Mouse (Mus musculus): ENCODE measurements around the gene Gan. TPM values are rescaled to one million over a fixed set of nuclear protein-coding genes. Genes with fewer than 3 reads are reported as not detected.

The Gan gene
- polyA plus RNA-seq (2014; fragmentation: Nextera tagmentation; extraction: Ambion mirVana) = 3.5 and 4.1 TPM in 2 replicates

DNA sequence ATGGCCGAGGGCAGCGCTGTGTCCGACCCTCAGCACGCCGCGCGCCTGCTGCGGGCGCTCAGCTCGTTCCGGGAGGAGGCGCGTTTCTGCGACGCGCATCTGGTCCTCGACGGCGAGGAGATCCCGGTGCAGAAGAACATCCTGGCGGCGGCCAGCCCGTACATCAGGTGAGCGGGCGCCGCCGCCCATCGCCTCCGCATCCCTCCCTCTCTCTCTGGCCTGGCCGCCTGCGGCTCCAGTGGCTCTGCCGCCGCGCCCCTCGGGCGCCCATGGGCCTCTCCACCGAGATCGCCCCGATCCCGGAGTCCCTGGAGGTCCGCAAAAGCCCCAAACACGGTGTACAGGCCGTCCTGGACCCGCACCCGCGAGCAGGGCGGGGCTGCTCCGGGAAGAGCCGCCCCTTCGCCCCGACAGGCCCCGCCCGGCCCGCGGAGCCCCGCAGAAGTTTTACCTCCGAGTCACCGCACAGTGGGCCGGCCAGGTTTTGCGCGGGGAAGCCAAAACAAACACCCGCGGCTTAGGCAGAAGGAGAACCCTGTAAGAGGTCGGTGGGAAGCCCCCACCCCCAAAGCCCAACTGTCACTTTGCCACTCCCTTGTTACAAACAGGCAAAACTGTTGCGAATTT is at the start of gene Gan:
Gan (plus strand) TSS at position 1 of the 627 bp plus-strand sequence.
- Histone ChIP-seq H3K27ac (ENCODE audit: low read depth, low read length) (peak within 1 kb of the TSS; percentile 75), H3K4me2 (ENCODE audit: low read depth, low read length) (peak within 1 kb of the TSS; percentile 86), H3K4me1 (ENCODE audit: control insufficient read depth, insufficient read depth, low read length) (peaks cover 20% of the 10 kb centered on the region), H3K9ac (replicated peaks; ENCODE audit: low read depth, low read length) (peak within 1 kb of the TSS; percentile 88), H3K9me3 (ENCODE audit: control insufficient read depth, low read length) (no peaks in the 10 kb centered on the region), H3K36me3 (ENCODE audit: control insufficient read depth, insufficient read depth, low read length) (no peaks in the 10 kb centered on the region), H3K4me3 (ENCODE audit: low read depth, low read length) (peak within 1 kb of the TSS; percentile 91), H3K27me3 (ENCODE audit: control insufficient read depth, insufficient read depth, low read length) (no peaks in the 10 kb centered on the region)
- peak; percentile 77 for ATAC-seq (ENCODE audit: low read depth)
- under 1% methylated on average over 56 of the region's 65 CpGs for WGBS

DNA sequence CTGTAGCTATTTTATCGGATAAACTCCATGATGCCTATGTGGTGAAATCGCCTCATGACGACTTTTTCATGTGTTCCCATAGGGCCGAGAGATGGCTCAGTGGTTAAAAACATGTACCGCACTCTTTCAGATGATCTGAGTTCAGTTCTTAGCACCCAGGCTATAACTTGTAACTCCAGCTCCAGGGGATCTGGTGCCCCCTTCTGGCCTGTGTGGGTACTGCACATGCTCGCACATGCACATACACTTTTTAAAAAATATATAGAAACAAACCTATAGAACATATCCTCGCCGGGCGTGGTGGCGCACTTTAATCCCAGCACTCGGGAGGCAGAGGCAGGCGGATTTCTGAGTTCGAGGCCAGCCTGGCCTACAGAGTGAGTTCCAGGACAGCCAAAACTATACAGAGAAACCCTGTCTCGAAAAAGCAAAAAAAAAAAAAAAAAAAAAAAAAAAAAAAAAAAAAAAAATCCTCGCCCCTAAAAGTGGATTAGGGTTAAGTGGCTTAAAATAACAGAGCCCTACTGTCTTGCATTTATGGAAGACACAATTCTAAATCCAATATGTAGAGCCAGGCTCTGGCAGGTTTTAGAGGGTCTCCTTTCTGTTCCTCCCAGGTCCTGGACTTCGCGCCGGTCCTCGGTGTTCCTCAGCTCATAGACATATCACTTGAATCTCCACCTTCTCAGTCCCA is 48.8 kb upstream of the Gan start:
- no peak overlapping the region for H3K27ac ChIP-seq (ENCODE audit: low read depth, low read length)
- H3K9ac ChIP-seq (replicated peaks; ENCODE audit: low read depth, low read length) = no peak overlapping the region
- no peak for ATAC-seq (ENCODE audit: low read depth)
- no peaks in the 10 kb centered on the region for H3K9me3 ChIP-seq (ENCODE audit: control insufficient read depth, low read length)
- H3K4me3 ChIP-seq (ENCODE audit: low read depth, low read length) = no peak overlapping the region
- 91% methylated on average over 19 of the region's 19 CpGs for WGBS
- no peak overlapping the region for H3K4me2 ChIP-seq (ENCODE audit: low read depth, low read length)
- no peaks in the 10 kb centered on the region for H3K27me3 ChIP-seq (ENCODE audit: control insufficient read depth, insufficient read depth, low read length)
- H3K4me1 ChIP-seq (ENCODE audit: control insufficient read depth, insufficient read depth, low read length) = no peaks in the 10 kb centered on the region
- H3K36me3 ChIP-seq (ENCODE audit: control insufficient read depth, insufficient read depth, low read length) = no peaks in the 10 kb centered on the region

DNA sequence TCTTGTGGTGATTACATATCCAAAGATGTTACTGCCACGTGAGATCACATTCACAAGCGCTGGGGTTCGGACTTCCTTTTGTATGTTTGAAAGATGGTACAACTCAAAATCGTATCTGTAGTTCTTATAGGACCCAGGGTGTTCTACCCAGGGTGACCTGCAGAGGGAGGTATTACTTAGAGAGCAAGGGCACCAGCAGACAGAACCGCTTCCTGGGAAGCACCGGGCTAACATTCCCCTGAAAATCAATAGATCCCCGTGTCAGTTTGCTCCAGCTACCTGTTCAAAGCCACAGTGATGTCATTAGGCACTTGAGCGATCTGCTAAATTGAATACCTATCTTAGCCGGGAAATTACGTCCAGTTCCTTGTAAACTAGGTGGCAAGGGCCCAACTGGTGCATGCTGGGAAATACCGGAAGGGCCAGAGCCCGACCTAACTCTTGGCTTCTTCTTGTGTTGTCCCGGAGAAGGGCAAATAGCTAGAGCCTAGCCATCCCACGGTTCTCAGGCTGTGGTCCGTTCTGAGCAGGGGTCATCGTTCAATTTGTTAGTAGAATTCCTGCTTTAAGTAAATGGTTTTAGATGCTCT is 48.0 kb upstream of the Gan start:
- no peak for ATAC-seq (ENCODE audit: low read depth)
- Histone ChIP-seq H3K4me2 (ENCODE audit: low read depth, low read length) (no peak overlapping the region), H3K36me3 (ENCODE audit: control insufficient read depth, insufficient read depth, low read length) (no peaks in the 10 kb centered on the region), H3K27me3 (ENCODE audit: control insufficient read depth, insufficient read depth, low read length) (no peaks in the 10 kb centered on the region), H3K9me3 (ENCODE audit: control insufficient read depth, low read length) (no peaks in the 10 kb centered on the region), H3K4me1 (ENCODE audit: control insufficient read depth, insufficient read depth, low read length) (no peaks in the 10 kb centered on the region), H3K4me3 (ENCODE audit: low read depth, low read length) (no peak overlapping the region), H3K9ac (replicated peaks; ENCODE audit: low read depth, low read length) (no peak overlapping the region), H3K27ac (ENCODE audit: low read depth, low read length) (no peak overlapping the region)
- WGBS = 51% methylated on average over 16 of the region's 16 CpGs

DNA sequence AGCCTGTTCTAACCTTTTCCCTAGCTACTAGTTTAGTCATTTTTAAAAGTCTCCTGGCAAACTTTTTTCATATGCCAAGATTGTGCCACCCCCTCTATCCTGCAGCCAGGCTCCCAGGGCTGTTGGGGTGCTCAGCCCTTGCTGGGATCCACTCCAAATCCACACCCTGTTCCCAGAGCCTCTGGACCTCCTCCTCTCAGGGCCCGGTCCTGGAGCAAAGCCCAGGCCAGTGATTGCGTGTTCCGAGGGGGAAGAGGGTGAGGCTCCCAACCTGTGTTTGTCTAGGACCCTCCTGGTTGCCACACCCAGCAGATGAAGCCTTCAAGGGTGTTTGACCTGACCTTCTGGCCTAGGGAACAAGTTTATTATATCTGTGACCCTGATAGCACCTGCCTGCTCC is 46.3 kb upstream of the Gan start:
- no peak overlapping the region for H3K27ac ChIP-seq (ENCODE audit: low read depth, low read length)
- H3K9me3 ChIP-seq (ENCODE audit: control insufficient read depth, low read length) = no peaks in the 10 kb centered on the region
- H3K9ac ChIP-seq (replicated peaks; ENCODE audit: low read depth, low read length) = no peak overlapping the region
- no peaks in the 10 kb centered on the region for H3K27me3 ChIP-seq (ENCODE audit: control insufficient read depth, insufficient read depth, low read length)
- H3K4me2 ChIP-seq (ENCODE audit: low read depth, low read length) = no peak overlapping the region
- H3K4me1 ChIP-seq (ENCODE audit: control insufficient read depth, insufficient read depth, low read length) = 0 out of 2 replicates have a peak, but pooled peaks cover 6% of the 10 kb centered on the region
- 97% methylated on average over 3 of the region's 3 CpGs for WGBS
- ATAC-seq (ENCODE audit: low read depth) = no peak
- H3K4me3 ChIP-seq (ENCODE audit: low read depth, low read length) = no peak overlapping the region
- H3K36me3 ChIP-seq (ENCODE audit: control insufficient read depth, insufficient read depth, low read length) = no peaks in the 10 kb centered on the region

DNA sequence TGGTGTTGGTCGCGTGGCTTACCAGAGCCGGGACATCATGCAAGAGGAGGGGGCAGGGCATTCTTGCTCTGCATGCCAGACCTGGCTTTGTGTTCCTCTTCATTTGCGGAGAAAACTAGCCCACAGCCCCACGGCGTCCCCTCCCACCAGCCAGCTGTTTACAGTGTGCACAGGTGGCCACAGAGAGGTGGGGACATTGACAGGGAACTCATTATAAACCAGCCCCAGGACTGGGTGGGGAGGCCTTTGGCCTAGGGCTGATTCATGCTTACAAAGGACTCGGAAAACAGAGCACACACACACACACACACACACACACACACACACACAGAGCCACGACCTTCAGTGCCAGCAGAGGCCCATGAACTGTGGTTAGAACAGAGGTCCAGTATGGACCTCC is 45.7 kb upstream of the Gan start:
- H3K4me3 ChIP-seq (ENCODE audit: low read depth, low read length) = no peak overlapping the region
- H3K9ac ChIP-seq (replicated peaks; ENCODE audit: low read depth, low read length) = no peak overlapping the region
- no peak overlapping the region for H3K4me2 ChIP-seq (ENCODE audit: low read depth, low read length)
- no peak overlapping the region for H3K27ac ChIP-seq (ENCODE audit: low read depth, low read length)
- no peaks in the 10 kb centered on the region for H3K36me3 ChIP-seq (ENCODE audit: control insufficient read depth, insufficient read depth, low read length)
- 71% methylated on average over 8 of the region's 8 CpGs for WGBS
- H3K9me3 ChIP-seq (ENCODE audit: control insufficient read depth, low read length) = no peaks in the 10 kb centered on the region
- H3K27me3 ChIP-seq (ENCODE audit: control insufficient read depth, insufficient read depth, low read length) = no peaks in the 10 kb centered on the region
- H3K4me1 ChIP-seq (ENCODE audit: control insufficient read depth, insufficient read depth, low read length) = 0 out of 2 replicates have a peak, but pooled peaks cover 6% of the 10 kb centered on the region
- no peak for ATAC-seq (ENCODE audit: low read depth)

DNA sequence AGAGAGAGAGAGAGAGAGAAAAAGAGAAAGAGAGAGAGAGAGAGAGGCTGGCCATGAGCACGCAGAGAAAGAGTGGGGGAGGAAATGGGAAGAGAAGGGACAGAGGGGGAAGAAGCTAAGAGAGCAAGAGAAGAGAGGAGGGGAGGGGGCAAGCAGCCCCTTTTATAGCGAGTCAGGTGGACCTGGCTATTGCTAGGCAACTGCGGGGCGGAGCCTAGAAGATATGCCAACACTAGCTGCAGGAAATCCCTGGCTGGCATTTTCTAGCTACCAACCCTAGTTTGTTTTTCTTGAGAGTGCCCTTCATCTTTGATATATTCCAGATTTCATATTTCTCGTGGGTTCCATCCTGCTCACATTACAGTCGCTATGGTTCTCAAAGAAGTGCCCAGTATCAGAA is 42.8 kb upstream of the Gan start:
- H3K36me3 ChIP-seq (ENCODE audit: control insufficient read depth, insufficient read depth, low read length) = no peaks in the 10 kb centered on the region
- no peak overlapping the region for H3K4me3 ChIP-seq (ENCODE audit: low read depth, low read length)
- no peak overlapping the region for H3K27ac ChIP-seq (ENCODE audit: low read depth, low read length)
- no peak for ATAC-seq (ENCODE audit: low read depth)
- H3K4me1 ChIP-seq (ENCODE audit: control insufficient read depth, insufficient read depth, low read length) = 0 out of 2 replicates have a peak, but pooled peaks cover 6% of the 10 kb centered on the region
- H3K9me3 ChIP-seq (ENCODE audit: control insufficient read depth, low read length) = no peaks in the 10 kb centered on the region
- no peak overlapping the region for H3K9ac ChIP-seq (replicated peaks; ENCODE audit: low read depth, low read length)
- H3K27me3 ChIP-seq (ENCODE audit: control insufficient read depth, insufficient read depth, low read length) = no peaks in the 10 kb centered on the region
- 47% methylated on average over 6 of the region's 6 CpGs for WGBS
- H3K4me2 ChIP-seq (ENCODE audit: low read depth, low read length) = no peak overlapping the region

DNA sequence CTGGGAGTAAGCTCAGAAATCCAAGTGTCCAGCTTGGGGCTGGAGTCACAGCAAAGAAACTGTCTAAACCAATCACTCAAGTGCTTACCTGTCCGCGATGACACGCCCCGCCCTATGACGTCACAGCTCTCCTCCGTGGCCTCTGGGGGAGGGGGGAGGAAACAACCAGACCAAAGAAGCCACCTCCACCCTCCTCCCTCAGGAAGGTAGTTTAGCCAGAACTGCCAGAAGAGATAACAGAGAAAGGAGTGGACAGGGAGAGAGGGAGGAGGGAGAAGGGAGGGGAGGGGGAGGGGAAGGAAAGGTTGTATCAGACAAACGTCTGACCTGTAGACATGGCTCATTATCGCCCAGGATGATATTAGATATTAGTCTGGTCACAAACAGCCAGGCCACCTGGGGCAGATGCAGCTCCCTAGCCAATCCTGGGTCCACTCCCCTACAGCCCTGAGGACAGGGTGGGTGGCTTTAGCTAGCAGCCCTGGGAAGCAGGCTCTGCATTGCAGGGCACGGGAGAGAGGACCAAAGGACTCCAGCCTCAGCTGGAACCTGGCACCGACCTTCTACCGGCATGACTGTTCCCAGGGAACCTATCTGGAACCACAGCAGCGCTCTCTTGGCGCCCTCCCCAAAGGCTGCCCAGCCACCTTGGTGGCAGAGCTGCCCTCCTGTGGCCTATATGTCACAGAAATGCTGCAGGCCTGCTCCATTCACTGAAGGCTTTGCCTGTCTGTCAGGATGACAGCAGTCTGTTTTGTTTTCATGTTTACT is 42.1 kb upstream of the Gan start:
- no peaks in the 10 kb centered on the region for H3K9me3 ChIP-seq (ENCODE audit: control insufficient read depth, low read length)
- 21% methylated on average over 13 of the region's 13 CpGs for WGBS
- H3K4me1 ChIP-seq (ENCODE audit: control insufficient read depth, insufficient read depth, low read length) = 0 out of 2 replicates have a peak, but pooled peaks cover 6% of the 10 kb centered on the region
- H3K27ac ChIP-seq (ENCODE audit: low read depth, low read length) = no peak overlapping the region
- H3K9ac ChIP-seq (replicated peaks; ENCODE audit: low read depth, low read length) = no peak overlapping the region
- no peaks in the 10 kb centered on the region for H3K27me3 ChIP-seq (ENCODE audit: control insufficient read depth, insufficient read depth, low read length)
- no peaks in the 10 kb centered on the region for H3K36me3 ChIP-seq (ENCODE audit: control insufficient read depth, insufficient read depth, low read length)
- peak overlapping the region; percentile 26; the same call in 1 of the 2 replicates for H3K4me2 ChIP-seq (ENCODE audit: low read depth, low read length)
- H3K4me3 ChIP-seq (ENCODE audit: low read depth, low read length) = no peak overlapping the region
- ATAC-seq (ENCODE audit: low read depth) = no peak

DNA sequence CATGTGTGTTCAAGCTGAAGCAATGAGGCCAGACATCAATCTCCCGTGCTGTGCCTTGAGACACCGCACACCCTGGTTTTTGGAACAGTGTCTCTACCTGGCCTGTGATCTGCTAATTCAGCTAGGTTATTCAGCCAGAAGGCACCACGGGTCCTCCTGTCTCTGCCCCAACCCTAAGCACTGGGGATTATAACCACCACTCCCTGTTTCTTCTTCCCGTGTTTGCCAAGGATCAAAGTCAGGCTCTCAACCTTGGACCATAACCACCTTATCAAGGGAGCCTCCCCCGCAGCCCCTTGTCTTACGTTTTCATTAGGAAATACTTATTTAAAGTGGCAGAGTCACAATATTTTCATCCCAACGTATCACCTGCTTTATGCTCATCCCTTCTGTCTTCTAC is 41.4 kb upstream of the Gan start:
- ATAC-seq (ENCODE audit: low read depth) = no peak
- no peak overlapping the region for H3K4me2 ChIP-seq (ENCODE audit: low read depth, low read length)
- no peaks in the 10 kb centered on the region for H3K27me3 ChIP-seq (ENCODE audit: control insufficient read depth, insufficient read depth, low read length)
- H3K9ac ChIP-seq (replicated peaks; ENCODE audit: low read depth, low read length) = no peak overlapping the region
- H3K36me3 ChIP-seq (ENCODE audit: control insufficient read depth, insufficient read depth, low read length) = no peaks in the 10 kb centered on the region
- no peaks in the 10 kb centered on the region for H3K9me3 ChIP-seq (ENCODE audit: control insufficient read depth, low read length)
- WGBS = 83% methylated on average over 7 of the region's 7 CpGs
- H3K27ac ChIP-seq (ENCODE audit: low read depth, low read length) = no peak overlapping the region
- no peak overlapping the region for H3K4me3 ChIP-seq (ENCODE audit: low read depth, low read length)
- 0 out of 2 replicates have a peak, but pooled peaks cover 6% of the 10 kb centered on the region for H3K4me1 ChIP-seq (ENCODE audit: control insufficient read depth, insufficient read depth, low read length)
